Comparison of ENCODE assay signal across 8 mouse cellular contexts in the genomic region with DNA sequence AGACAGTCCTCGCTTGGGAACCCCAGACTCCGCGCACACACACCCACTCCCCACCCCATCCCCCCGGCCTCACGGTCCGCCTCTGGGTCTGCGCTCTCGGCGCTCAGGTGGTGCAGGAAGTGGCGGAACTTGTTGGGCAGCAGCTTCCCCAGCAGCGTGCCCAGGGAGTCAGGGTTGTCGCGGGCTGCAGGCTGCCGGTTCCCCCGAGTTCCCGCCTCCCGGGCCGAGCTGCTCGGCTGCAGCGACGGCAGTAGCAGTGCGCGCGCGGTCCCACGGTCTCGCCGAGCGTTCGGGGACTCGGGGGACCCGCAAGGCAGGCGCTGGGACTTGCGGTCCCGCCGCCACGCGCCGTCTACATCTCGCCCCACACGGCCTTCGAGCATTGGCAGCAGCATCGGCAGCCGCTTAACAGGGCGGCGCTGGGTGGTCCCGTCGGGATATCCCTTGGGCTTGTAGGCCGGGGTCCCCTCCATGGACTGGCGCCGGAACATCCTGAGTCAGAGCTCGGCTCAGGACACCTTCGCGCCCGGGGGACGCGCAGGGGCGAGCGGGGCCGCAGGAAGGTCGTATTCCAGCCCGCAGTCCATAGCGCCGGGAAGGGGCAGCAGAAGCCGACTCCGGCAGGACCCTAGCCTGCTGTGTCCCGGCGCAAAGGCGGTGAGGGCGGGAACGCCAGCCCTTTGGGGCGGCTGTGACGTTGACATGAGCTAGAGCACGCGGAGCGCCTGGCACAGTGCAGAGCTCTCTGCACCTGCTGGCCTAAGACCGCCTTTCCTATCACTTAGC. TPM values are rescaled to one million over a fixed set of nuclear protein-coding genes. Genes with fewer than 3 reads are reported as not detected.
DNase-seq lines count a peak whose midpoint lies in the region; ATAC-seq and TF ChIP-seq lines count a peak whose summit lies in the region.

No protein-coding gene starts in this region.

- no peaks in the 10 kb centered on the region for H3K9me3 ChIP-seq in ES-Bruce4 (replicated peaks; ENCODE audit: control insufficient read depth, insufficient read depth, low read length, poor library complexity, severe bottlenecking)
- no peaks in the 10 kb centered on the region for H3K9me3 ChIP-seq in embryonic facial prominence, embryonic 15.5 days (replicated peaks)
- H3K9me3 ChIP-seq in hindbrain, embryonic 13.5 days: no peaks in the 10 kb centered on the region
- no peaks in the 10 kb centered on the region for H3K9me3 ChIP-seq in liver, embryonic 14.5 days (ENCODE audit: control insufficient read depth, low read length)
- no peaks in the 10 kb centered on the region for H3K9me3 ChIP-seq in neural tube, embryonic 15.5 days (replicated peaks)

- peaks cover 2% of the 10 kb centered on the region for H3K4me1 ChIP-seq in ES-Bruce4 (ENCODE audit: control insufficient read depth, insufficient read depth, low read length)
- H3K4me1 ChIP-seq in embryonic facial prominence, embryonic 15.5 days: peaks cover 27% of the 10 kb centered on the region
- H3K4me1 ChIP-seq in hindbrain, embryonic 13.5 days (replicated peaks): peaks cover 31% of the 10 kb centered on the region
- H3K4me1 ChIP-seq in liver, embryonic 14.5 days (replicated peaks; ENCODE audit: control insufficient read depth in 2 of 2, insufficient read depth in 2 of 2, low read length in 1 of 2): no peaks in the 10 kb centered on the region
- H3K4me1 ChIP-seq in neural tube, embryonic 15.5 days: peaks cover 26% of the 10 kb centered on the region

- peak overlapping the region; percentile 59 for H3K9ac ChIP-seq in ES-Bruce4 (ENCODE audit: low read depth, poor library complexity, severe bottlenecking)
- H3K9ac ChIP-seq in embryonic facial prominence, embryonic 15.5 days: peak overlapping the region; percentile 35
- peak overlapping the region; percentile 77 for H3K9ac ChIP-seq in hindbrain, embryonic 13.5 days
- H3K9ac ChIP-seq in liver, embryonic 14.5 days (replicated peaks): no peak overlapping the region
- peak overlapping the region; percentile 51 for H3K9ac ChIP-seq in neural tube, embryonic 15.5 days (replicated peaks)

- under 1% methylated on average over 77 of the region's 77 CpGs for WGBS in embryonic facial prominence, embryonic 15.5 days
- WGBS in hindbrain, embryonic 13.5 days: under 1% methylated on average over 77 of the region's 77 CpGs
- 1% methylated on average over 77 of the region's 77 CpGs for WGBS in liver, embryonic 14.5 days (ENCODE audit: insufficient replicate concordance)
- under 1% methylated on average over 75 of the region's 77 CpGs for WGBS in neural tube, embryonic 15.5 days

- H3K4me2 ChIP-seq in embryonic facial prominence, embryonic 15.5 days (replicated peaks): peak overlapping the region; percentile 97
- H3K4me2 ChIP-seq in hindbrain, embryonic 13.5 days: peak overlapping the region; percentile 88
- peak overlapping the region; percentile 50 for H3K4me2 ChIP-seq in liver, embryonic 14.5 days (ENCODE audit: low read depth)
- peak overlapping the region; percentile 94 for H3K4me2 ChIP-seq in neural tube, embryonic 15.5 days

- no peak for TF ChIP-seq EP300 in ES-Bruce4 (IDR thresholded peaks at IDR 0.05; ENCODE audit: insufficient read depth, low read depth, low read length)
- TF ChIP-seq EP300 in liver, embryonic 14.5 days (IDR thresholded peaks at IDR 0.05; ENCODE audit: low read depth): no peak

- H3K27me3 ChIP-seq in ES-Bruce4 (ENCODE audit: control insufficient read depth, insufficient read depth, low read length, poor library complexity, severe bottlenecking): no peaks in the 10 kb centered on the region
- peaks cover 25% of the 10 kb centered on the region for H3K27me3 ChIP-seq in embryonic facial prominence, embryonic 15.5 days
- peaks cover 57% of the 10 kb centered on the region for H3K27me3 ChIP-seq in hindbrain, embryonic 13.5 days
- peaks cover 50% of the 10 kb centered on the region for H3K27me3 ChIP-seq in liver, embryonic 14.5 days (ENCODE audit: control insufficient read depth, insufficient read depth, low read length)
- peaks cover 31% of the 10 kb centered on the region for H3K27me3 ChIP-seq in neural tube, embryonic 15.5 days (replicated peaks)

- ATAC-seq in embryonic facial prominence, embryonic 15.5 days (ENCODE audit: insufficient number of reproducible peaks, low FRiP score, low TSS enrichment, low read depth): no peak
- ATAC-seq in hindbrain, embryonic 13.5 days (ENCODE audit: low FRiP score): peak; percentile 25; the same call in 1 of the 2 replicates
- ATAC-seq in liver, embryonic 14.5 days (ENCODE audit: insufficient read depth): no peak
- ATAC-seq in neural tube, embryonic 15.5 days (ENCODE audit: low FRiP score): 0 out of 2 replicates have a peak, but pooled peaks have one; percentile 8

- no peaks in the 10 kb centered on the region for H3K36me3 ChIP-seq in ES-Bruce4 (ENCODE audit: control insufficient read depth, insufficient read depth, low read length, poor library complexity, severe bottlenecking)
- H3K36me3 ChIP-seq in embryonic facial prominence, embryonic 15.5 days: no peaks in the 10 kb centered on the region
- H3K36me3 ChIP-seq in hindbrain, embryonic 13.5 days: no peaks in the 10 kb centered on the region
- H3K36me3 ChIP-seq in liver, embryonic 14.5 days (replicated peaks; ENCODE audit: control insufficient read depth, insufficient read depth, low read depth): no peaks in the 10 kb centered on the region
- H3K36me3 ChIP-seq in neural tube, embryonic 15.5 days: no peaks in the 10 kb centered on the region

- DNase-seq in gastrocnemius, adult 18-20 months (ENCODE audit: low spot score): peak; percentile 44
- no peak for DNase-seq in gastrocnemius, postnatal 4 days (ENCODE audit: low spot score in 2 of 2)
- DNase-seq in liver, embryonic 14.5 days (ENCODE audit: low read depth in 3 of 3, low spot score in 3 of 3): no peak
- DNase-seq in spleen, postnatal 36 days (ENCODE audit: low spot score in 2 of 2): no peak

- no peak for TF ChIP-seq CTCF in ES-Bruce4 (IDR thresholded peaks at IDR 0.05; ENCODE audit: low read depth, low read length)
- no peak for TF ChIP-seq CTCF in liver, embryonic 14.5 days (IDR thresholded peaks at IDR 0.05; ENCODE audit: low read depth)

- TF ChIP-seq POLR2A in ES-Bruce4 (IDR thresholded peaks at IDR 0.05; ENCODE audit: insufficient read depth, low read length): no peak

- H3K4me3 ChIP-seq in ES-Bruce4 (ENCODE audit: low read depth, low read length): peak overlapping the region; percentile 57
- peak overlapping the region; percentile 48 for H3K4me3 ChIP-seq in embryonic facial prominence, embryonic 15.5 days (replicated peaks)
- peak overlapping the region; percentile 46 for H3K4me3 ChIP-seq in hindbrain, embryonic 13.5 days
- peak overlapping the region; percentile 8 to 30; a peak in 3 of 4 replicates for H3K4me3 ChIP-seq in liver, embryonic 14.5 days (ENCODE audit: insufficient read depth in 1 of 2, low read depth in 2 of 2, low read length in 2 of 2)
- H3K4me3 ChIP-seq in neural tube, embryonic 15.5 days (replicated peaks): peak overlapping the region; percentile 45

- H3K27ac ChIP-seq in ES-Bruce4 (ENCODE audit: insufficient read depth, low read length): no peak overlapping the region
- H3K27ac ChIP-seq in embryonic facial prominence, embryonic 15.5 days (replicated peaks): 0 out of 2 replicates have a peak overlapping the region, but pooled peaks have one; percentile 3
- no peak overlapping the region for H3K27ac ChIP-seq in hindbrain, embryonic 13.5 days
- H3K27ac ChIP-seq in liver, embryonic 14.5 days: no peak overlapping the region
- no peak overlapping the region for H3K27ac ChIP-seq in neural tube, embryonic 15.5 days (replicated peaks)

RNA-seq across cellular contexts. Expression of gene 1700001O22Rik, which starts 2.2 kb away (rescaled TPM):
- total RNA-seq in gastrocnemius, adult 18-20 months (2021): 1 to 10 TPM; 2.4 to 8.2 TPM
- under 1 TPM; 0.69 to 0.88 TPM for total RNA-seq in gastrocnemius, postnatal 4 days (2021)
- 2.2 and 2.4 TPM in 2 replicates for polyA plus RNA-seq in ES-Bruce4 (2011; ENCODE audit: insufficient read depth, insufficient read length, low read depth, missing spikeins)
- polyA plus RNA-seq in embryonic facial prominence, embryonic 15.5 days (2015; fragmentation: Nextera tagmentation; extraction: Ambion mirVana): 2.7 and 3.7 TPM in 2 replicates
- 1.7 and 2.4 TPM in 2 replicates for polyA plus RNA-seq in hindbrain, embryonic 13.5 days (2015; fragmentation: Nextera tagmentation; extraction: Ambion mirVana)
- polyA plus RNA-seq in liver, embryonic 14.5 days (2012; rRNA removed): not detected in 2 replicates
- not detected in 2 replicates for polyA plus RNA-seq in liver, embryonic 14.5 days (2014; fragmentation: Nextera tagmentation; extraction: Ambion mirVana)
- 1.5 and 2.2 TPM in 2 replicates for polyA plus RNA-seq in neural tube, embryonic 15.5 days (2015; fragmentation: Nextera tagmentation; extraction: Ambion mirVana)

RNA-seq across cellular contexts. Expression of gene Ntmt1, which starts 6.4 kb away (rescaled TPM):
- total RNA-seq in gastrocnemius, adult 18-20 months (2021): 10 to 100 TPM; 10.6 to 11.3 TPM
- total RNA-seq in gastrocnemius, postnatal 4 days (2021): 10 to 100 TPM; 29.2 to 32.8 TPM
- 42.6 and 46.3 TPM in 2 replicates for polyA plus RNA-seq in ES-Bruce4 (2011; ENCODE audit: insufficient read depth, insufficient read length, low read depth, missing spikeins)
- 85.9 and 87.0 TPM in 2 replicates for polyA plus RNA-seq in embryonic facial prominence, embryonic 15.5 days (2015; fragmentation: Nextera tagmentation; extraction: Ambion mirVana)
- polyA plus RNA-seq in hindbrain, embryonic 13.5 days (2015; fragmentation: Nextera tagmentation; extraction: Ambion mirVana): 108 and 115 TPM in 2 replicates
- 12.0 and 14.5 TPM in 2 replicates for polyA plus RNA-seq in liver, embryonic 14.5 days (2012; rRNA removed)
- 23.3 and 25.6 TPM in 2 replicates for polyA plus RNA-seq in liver, embryonic 14.5 days (2014; fragmentation: Nextera tagmentation; extraction: Ambion mirVana)
- polyA plus RNA-seq in neural tube, embryonic 15.5 days (2015; fragmentation: Nextera tagmentation; extraction: Ambion mirVana): 92.6 and 107 TPM in 2 replicates

RNA-seq across cellular contexts. Expression of gene Asb6, which starts 28.9 kb away (rescaled TPM):
- 1 to 10 TPM; 7.2 to 9.7 TPM for total RNA-seq in gastrocnemius, adult 18-20 months (2021)
- 10 to 100 TPM; 13.4 to 18.9 TPM for total RNA-seq in gastrocnemius, postnatal 4 days (2021)
- polyA plus RNA-seq in ES-Bruce4 (2011; ENCODE audit: insufficient read depth, insufficient read length, low read depth, missing spikeins): 18.4 and 19.9 TPM in 2 replicates
- polyA plus RNA-seq in embryonic facial prominence, embryonic 15.5 days (2015; fragmentation: Nextera tagmentation; extraction: Ambion mirVana): 37.8 and 37.9 TPM in 2 replicates
- 38.3 and 41.0 TPM in 2 replicates for polyA plus RNA-seq in hindbrain, embryonic 13.5 days (2015; fragmentation: Nextera tagmentation; extraction: Ambion mirVana)
- polyA plus RNA-seq in liver, embryonic 14.5 days (2012; rRNA removed): 25.8 and 27.0 TPM in 2 replicates
- 25.9 and 26.2 TPM in 2 replicates for polyA plus RNA-seq in liver, embryonic 14.5 days (2014; fragmentation: Nextera tagmentation; extraction: Ambion mirVana)
- polyA plus RNA-seq in neural tube, embryonic 15.5 days (2015; fragmentation: Nextera tagmentation; extraction: Ambion mirVana): 40.7 and 44.0 TPM in 2 replicates

RNA-seq across cellular contexts. Expression of gene Prrx2, which starts 33.5 kb away (rescaled TPM):
- total RNA-seq in gastrocnemius, adult 18-20 months (2021): 1 to 10 TPM; 1.9 TPM
- 10 to 100 TPM; 12.3 to 13.3 TPM for total RNA-seq in gastrocnemius, postnatal 4 days (2021)
- 6.5 and 6.9 TPM in 2 replicates for polyA plus RNA-seq in ES-Bruce4 (2011; ENCODE audit: insufficient read depth, insufficient read length, low read depth, missing spikeins)
- 77.3 and 88.8 TPM in 2 replicates for polyA plus RNA-seq in embryonic facial prominence, embryonic 15.5 days (2015; fragmentation: Nextera tagmentation; extraction: Ambion mirVana)
- polyA plus RNA-seq in hindbrain, embryonic 13.5 days (2015; fragmentation: Nextera tagmentation; extraction: Ambion mirVana): 3.0 and 3.8 TPM in 2 replicates
- 0.34 and 0.49 TPM in 2 replicates for polyA plus RNA-seq in liver, embryonic 14.5 days (2012; rRNA removed)
- polyA plus RNA-seq in liver, embryonic 14.5 days (2014; fragmentation: Nextera tagmentation; extraction: Ambion mirVana): 0.09 TPM in 1 of 2 replicates, not detected in the other
- 1.8 and 2.7 TPM in 2 replicates for polyA plus RNA-seq in neural tube, embryonic 15.5 days (2015; fragmentation: Nextera tagmentation; extraction: Ambion mirVana)

Comparison
In these comparisons a context has a peak if more than half of its experiments do, and no peak if none do; other contexts are left out.
1. ATAC-seq: peak in hindbrain, embryonic 13.5 days (single experiment) and neural tube, embryonic 15.5 days (single experiment); none in embryonic facial prominence, embryonic 15.5 days (single experiment) and liver, embryonic 14.5 days (single experiment).
2. Peak in every context shown above with its lines, with median percentiles within 50 percentile points of each other: H3K4me3 ChIP-seq and H3K4me2 ChIP-seq.